Comparison of ENCODE assay signal across 25 mouse cellular contexts in the genomic region with DNA sequence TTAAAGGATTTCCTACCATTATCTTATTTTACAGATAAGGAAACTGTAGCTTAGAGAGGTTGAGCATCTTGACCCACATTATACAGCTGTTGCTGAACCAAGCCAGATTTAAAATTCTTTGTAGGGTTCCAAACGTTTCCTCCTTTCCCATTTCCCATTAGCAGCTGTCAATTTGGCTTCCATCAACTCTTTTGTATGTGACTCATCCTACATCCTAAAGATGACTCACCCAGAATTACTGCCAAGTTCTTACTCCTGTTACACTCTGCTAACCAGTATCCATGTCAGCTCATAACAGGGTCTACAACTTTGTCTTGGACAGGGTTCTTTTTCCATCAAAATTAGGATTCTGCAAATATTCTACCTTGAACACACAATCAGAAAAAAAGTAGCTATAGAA.
DNase-seq lines count a peak whose midpoint lies in the region; ATAC-seq and TF ChIP-seq lines count a peak whose summit lies in the region.
"Had no signal": no experiment of that assay in that cellular context is flagged by ENCODE, and none has a peak within 500 bp of the region (broad histone marks: within the 10 kb centered on the region; RNA-seq: fewer than 3 reads in every experiment).

No protein-coding gene starts in this region.

- H3K36me3 ChIP-seq in midbrain, embryonic 14.5 days (ENCODE audit: control insufficient read depth, insufficient read depth, low read length) = no peaks in the 10 kb centered on the region
- H3K36me3 ChIP-seq: embryonic facial prominence, embryonic 13.5 days; hindbrain, embryonic 10.5 days; kidney, embryonic 15.5 days; liver, embryonic 15.5 days; lung, embryonic 15.5 days; midbrain, embryonic 15.5 days had no signal

- ATAC-seq in Patski = peak; percentile 71
- ATAC-seq in midbrain, embryonic 14.5 days (ENCODE audit: low FRiP score, low TSS enrichment) = no peak
- ATAC-seq: forebrain, embryonic 16.5 days; hindbrain, embryonic 16.5 days; midbrain, embryonic 15.5 days had no signal

- H3K4me1 ChIP-seq in midbrain, embryonic 14.5 days (ENCODE audit: control insufficient read depth, insufficient read depth, low read length) = no peaks in the 10 kb centered on the region
- H3K4me1 ChIP-seq: embryonic facial prominence, embryonic 13.5 days; kidney, embryonic 15.5 days; liver, embryonic 15.5 days; lung, embryonic 15.5 days had no signal

- CTCF ChIA-PET in Patski (lab: Charles Lee) = no interaction called here

- H3K27me3 ChIP-seq in Patski = no peaks in the 10 kb centered on the region
- no peaks in the 10 kb centered on the region for H3K27me3 ChIP-seq in midbrain, embryonic 14.5 days (ENCODE audit: control insufficient read depth, insufficient read depth, low read length)
- H3K27me3 ChIP-seq: embryonic facial prominence, embryonic 13.5 days; kidney, embryonic 15.5 days; liver, embryonic 15.5 days; lung, embryonic 15.5 days; midbrain, embryonic 15.5 days had no signal

- in situ Hi-C loops in Patski (cut with MboI; ENCODE audit: low pct_unique_long_range_greater_than_20kb) = no loop called here

- peak; percentile 3 for DNase-seq in layer of hippocampus, adult 9-10 months (ENCODE audit: low spot score)
- DNase-seq in layer of hippocampus, adult 11-12 months (ENCODE audit: low spot score) = no peak
- DNase-seq in 3134 (ENCODE audit: extremely low read depth, insufficient read length, low spot score) (peak; percentile 58), 3T3-L1 (ENCODE audit: low read depth, low spot score) (peak; percentile 89), Patski (ENCODE audit: low read depth, low spot score) (peak; percentile 19)
- no peak for DNase-seq in frontal cortex, postnatal 36 days (ENCODE audit: low spot score in 2 of 2)
- DNase-seq in midbrain, embryonic 14.5 days = no peak
- DNase-seq: adrenal gland, adult 8-10 months; cerebellum, adult 9-10 months; cerebellum, postnatal 36 days; kidney, adult 18-20 months; kidney, postnatal 25 days; right cerebral cortex, postnatal 25 days; thymus, postnatal 14 days had no signal

- 45% methylated on average over 1 of the region's 1 CpGs for WGBS in midbrain, embryonic 14.5 days

- no peak for TF ChIP-seq CTCF in Patski (IDR thresholded peaks at IDR 0.05)

- no peak overlapping the region for H3K4me2 ChIP-seq in midbrain, embryonic 14.5 days (ENCODE audit: low read length)
- H3K4me2 ChIP-seq: embryonic facial prominence, embryonic 13.5 days; kidney, embryonic 15.5 days; liver, embryonic 15.5 days; lung, embryonic 15.5 days; midbrain, embryonic 15.5 days had no signal

- no peak overlapping the region for H3K27ac ChIP-seq in midbrain, embryonic 14.5 days (replicated peaks; ENCODE audit: low read depth, low read length)
- H3K27ac ChIP-seq: embryonic facial prominence, embryonic 13.5 days; hindbrain, embryonic 10.5 days; kidney, embryonic 15.5 days; layer of hippocampus, adult 2 months; liver, embryonic 15.5 days; lung, embryonic 15.5 days; macrophage; midbrain, embryonic 15.5 days had no signal

- no peak overlapping the region for H3K9ac ChIP-seq in midbrain, embryonic 14.5 days (replicated peaks; ENCODE audit: low read length)
- H3K9ac ChIP-seq: embryonic facial prominence, embryonic 13.5 days; kidney, embryonic 15.5 days; liver, embryonic 15.5 days; lung, embryonic 15.5 days; midbrain, embryonic 15.5 days had no signal

- no peak overlapping the region for H3K4me3 ChIP-seq in midbrain, embryonic 14.5 days (replicated peaks; ENCODE audit: low read depth, low read length)
- H3K4me3 ChIP-seq: embryonic facial prominence, embryonic 13.5 days; erythroblast, embryonic 14.5 days; hindbrain, embryonic 10.5 days; kidney, embryonic 15.5 days; layer of hippocampus, adult 2 months; liver, embryonic 15.5 days; lung, embryonic 15.5 days; midbrain, embryonic 15.5 days had no signal

- POLR2A ChIA-PET in Patski (lab: Charles Lee) = no interaction called here

- no peaks in the 10 kb centered on the region for H3K9me3 ChIP-seq in midbrain, embryonic 14.5 days (ENCODE audit: control insufficient read depth, low read length)
- H3K9me3 ChIP-seq: embryonic facial prominence, embryonic 13.5 days; hindbrain, embryonic 10.5 days; kidney, embryonic 15.5 days; liver, embryonic 15.5 days; lung, embryonic 15.5 days; midbrain, embryonic 15.5 days had no signal

Comparison
In these comparisons a context has a peak if more than half of its experiments do, and no peak if none do; other contexts are left out.
1. DNase-seq: peak in layer of hippocampus, adult 9-10 months (single experiment), 3134 (single experiment), 3T3-L1 (single experiment) and Patski (single experiment); none in layer of hippocampus, adult 11-12 months (single experiment), frontal cortex, postnatal 36 days (0 of 2) and midbrain, embryonic 14.5 days (single experiment).